Mouse (Mus musculus) frontal cortex, postnatal 25 days (tissue): Measurements from ENCODE around the gene Hist3h2ba.

Source experiments
- DNase-seq, 2 experiments: peaks; one replicate each; pipeline ENCODE4 v3.0.0; 2022; ENCODE audit warnings: low spot score in 2 of 2

Gene Hist3h2ba

GRCm38 (mm10) chr11:58985299-58985917, 36.7 kb downstream of the Hist3h2ba start:
- no peak for DNase-seq

- DNase-seq, result no peak
These were observed 40.4 kb downstream of the Hist3h2ba start for GRCm38 (mm10) chr11:58989166-58989565.

- DNase-seq, result no peak
These were observed 41.4 kb downstream of the Hist3h2ba start for GRCm38 (mm10) chr11:58990141-58990540.

GRCm38 (mm10) chr11:58990794-58991193, 42.1 kb downstream of the Hist3h2ba start:
- no peak for DNase-seq

- no peak for DNase-seq
These were observed 43.2 kb downstream of the Hist3h2ba start for GRCm38 (mm10) chr11:58991911-58992310.

- DNase-seq, result no peak
These were observed 44.5 kb downstream of the Hist3h2ba start for GRCm38 (mm10) chr11:58993091-58993670.

- DNase-seq, result no peak
These were observed 45.7 kb downstream of the Hist3h2ba start for GRCm38 (mm10) chr11:58994337-58994826.

- no peak for DNase-seq
These were observed 46.5 kb downstream of the Hist3h2ba start for GRCm38 (mm10) chr11:58995061-58995806.

GRCm38 (mm10) chr11:58995807-58996370, 47.2 kb downstream of the Hist3h2ba start:
- no peak for DNase-seq

GRCm38 (mm10) chr11:58997541-58997940, 48.8 kb downstream of the Hist3h2ba start:
- no peak for DNase-seq
